Mouse (Mus musculus) embryonic facial prominence, embryonic 12.5 days (tissue): ENCODE data around the gene Usp51. TPM values are rescaled to one million over a fixed set of nuclear protein-coding genes. Genes with fewer than 3 reads are reported as not detected.
"Not testable (repeated sequence)": the region's sequence is repeated elsewhere in the genome, so short reads cannot be mapped to it uniquely, and the experiment has no call there.

Source experiments
- ATAC-seq: fragments of 200-750 bp; cut with Nextera tagmentation; 2 replicates; pipeline ENCODE4 v1.8.0; 2017; ENCODE audit not compliant: insufficient number of reproducible peaks, insufficient read depth, low FRiP score, low TSS enrichment
- H3K27ac ChIP-seq: fragments of 300-500 bp; sonication (generic); 2 replicates; pipeline ENCODE4 v1.5.1; 2016; ENCODE audit warnings: mild to moderate bottlenecking
- H3K27me3 ChIP-seq: fragments of 300-500 bp; sonication (generic); 2 replicates; pipeline ENCODE4 v1.6.1; 2016; ENCODE audit warnings: mild to moderate bottlenecking, moderate library complexity
- H3K36me3 ChIP-seq: fragments of 300-500 bp; sonication (generic); 2 replicates; pipeline ENCODE4 v1.6.1; 2016; ENCODE audit warnings: mild to moderate bottlenecking
- H3K4me1 ChIP-seq: fragments of 300-500 bp; sonication (generic); 2 replicates; pipeline ENCODE4 v1.6.1; 2016
- H3K4me2 ChIP-seq: fragments of 300-500 bp; sonication (generic); replicated peaks from 2 replicates; pipeline ENCODE4 v1.6.1; 2016; ENCODE audit warnings: mild to moderate bottlenecking, moderate library complexity
- H3K4me3 ChIP-seq: fragments of 300-500 bp; sonication (generic); 2 replicates; pipeline ENCODE4 v1.5.1; 2016; ENCODE audit warnings: mild to moderate bottlenecking
- H3K9ac ChIP-seq: fragments of 300-500 bp; sonication (generic); 2 replicates; pipeline ENCODE4 v1.6.1; 2016; ENCODE audit warnings: mild to moderate bottlenecking, moderate library complexity
- H3K9me3 ChIP-seq: fragments of 300-500 bp; sonication (generic); 2 replicates; pipeline ENCODE4 v1.6.1; 2016; ENCODE audit warnings: mild to moderate bottlenecking, moderate library complexity
- WGBS: fragments of 180-500 bp; shearing (Covaris S2); methylation state at CpG from one replicate; pipeline ENCODE4 v1.1.7; 2016; 5-methylcytosine and 5-hydroxymethylcytosine counted together
- polyA plus RNA-seq: library from polyadenylated mRNA; unstranded; fragments of >200 nt; fragmentation: Nextera tagmentation; extraction: Ambion mirVana; gene quantifications from 2 replicates; pipeline ENCODE4 v1.2.1, GENCODE M21; 2016

Usp51 gene
- 2.3 and 2.7 TPM in 2 replicates for polyA plus RNA-seq

- Histone ChIP-seq H3K4me2 (peak within 1 kb of the TSS; percentile 59), H3K27me3 (no peaks in the 10 kb centered on the region; the same call in 1 of the 2 replicates), H3K4me1 (no peaks in the 10 kb centered on the region), H3K36me3 (no peaks in the 10 kb centered on the region), H3K9me3 (no peaks in the 10 kb centered on the region), H3K27ac (peak within 1 kb of the TSS; percentile 75), H3K4me3 (peak within 1 kb of the TSS; percentile 51), H3K9ac (peak within 1 kb of the TSS; percentile 54)
- 20% methylated on average over 23 of the region's 23 CpGs for WGBS
- peak; percentile 74 for ATAC-seq
These were observed at the start of gene Usp51 for GRCm38 (mm10) chrX:153006387-153006841. Gene Usp51 (plus strand): TSS chrX:153006469.

- H3K9me3 ChIP-seq, result no peaks in the 10 kb centered on the region
- no peak overlapping the region for H3K27ac ChIP-seq
- whole genome bisulfite sequencing, result 74% methylated on average over 6 of the region's 6 CpGs
- no peaks in the 10 kb centered on the region for H3K4me1 ChIP-seq
- no peak for ATAC-seq
- no peak overlapping the region for H3K4me2 ChIP-seq
- H3K4me3 ChIP-seq, result no peak overlapping the region
- no peak overlapping the region for H3K9ac ChIP-seq
- H3K27me3 ChIP-seq, result no peaks in the 10 kb centered on the region
- no peaks in the 10 kb centered on the region for H3K36me3 ChIP-seq
These were observed 36.7 kb upstream of the Usp51 start for GRCm38 (mm10) chrX:152969606-152970005.

- H3K9me3 ChIP-seq, H3K4me3 ChIP-seq, H3K4me1 ChIP-seq, H3K27me3 ChIP-seq, H3K9ac ChIP-seq, H3K27ac ChIP-seq, H3K36me3 ChIP-seq: not testable (repeated sequence)
- WGBS, result 40% methylated on average over 5 of the region's 19 CpGs
- peak overlapping the region; percentile 31; the same call in 1 of the 2 replicates for H3K4me2 ChIP-seq
- ATAC-seq, result peak; percentile 87
These were observed 32.6 kb upstream of the Usp51 start for GRCm38 (mm10) chrX:152973476-152974203.

- Histone ChIP-seq H3K4me3 (no peak overlapping the region), H3K27ac (no peak overlapping the region), H3K27me3 (no peaks in the 10 kb centered on the region)
These were observed 32.0 kb upstream of the Usp51 start for GRCm38 (mm10) chrX:152974204-152974661.

GRCm38 (mm10) chrX:152976538-152976937 is 29.7 kb upstream of the Usp51 start:
- no peaks in the 10 kb centered on the region for H3K4me1 ChIP-seq
- no peak overlapping the region for H3K9ac ChIP-seq
- H3K4me3 ChIP-seq, result no peak overlapping the region
- no peak overlapping the region for H3K27ac ChIP-seq
- no peaks in the 10 kb centered on the region for H3K9me3 ChIP-seq
- 83% methylated on average over 6 of the region's 6 CpGs for WGBS
- H3K27me3 ChIP-seq, result no peaks in the 10 kb centered on the region
- no peak overlapping the region for H3K4me2 ChIP-seq
- ATAC-seq, result no peak
- H3K36me3 ChIP-seq, result no peaks in the 10 kb centered on the region

More at GRCm38 (mm10) chrX:152974204-152974661, 32.0 kb upstream of the Usp51 start:
- Histone ChIP-seq H3K4me1 (no peaks in the 10 kb centered on the region), H3K4me2 (peak overlapping the region; percentile 31; the same call in 1 of the 2 replicates), H3K9ac (no peak overlapping the region), H3K9me3 (no peaks in the 10 kb centered on the region), H3K36me3 (no peaks in the 10 kb centered on the region)
- peak; percentile 68; the same call in 1 of the 2 replicates for ATAC-seq
- WGBS, result 15% methylated on average over 6 of the region's 10 CpGs

- Histone ChIP-seq H3K9me3 (no peaks in the 10 kb centered on the region), H3K36me3 (no peaks in the 10 kb centered on the region), H3K9ac (no peak overlapping the region), H3K4me2 (no peak overlapping the region), H3K4me3 (no peak overlapping the region), H3K27me3 (0 out of 2 replicates have a peak, but pooled peaks cover 3% of the 10 kb centered on the region), H3K4me1 (no peaks in the 10 kb centered on the region), H3K27ac (no peak overlapping the region)
- 77% methylated on average over 2 of the region's 2 CpGs for WGBS
- ATAC-seq, result no peak
These were observed 21.3 kb upstream of the Usp51 start for GRCm38 (mm10) chrX:152985009-152985408.

GRCm38 (mm10) chrX:152989852-152990251 is 16.4 kb upstream of the Usp51 start:
- ATAC-seq, H3K9me3 ChIP-seq, H3K4me1 ChIP-seq, H3K4me3 ChIP-seq, H3K4me2 ChIP-seq, H3K27ac ChIP-seq, H3K27me3 ChIP-seq, H3K36me3 ChIP-seq, H3K9ac ChIP-seq: not testable (repeated sequence)

- not testable (repeated sequence) for H3K9me3 ChIP-seq, H3K4me2 ChIP-seq, H3K27me3 ChIP-seq, H3K9ac ChIP-seq, H3K4me1 ChIP-seq, H3K27ac ChIP-seq, H3K36me3 ChIP-seq, ATAC-seq, H3K4me3 ChIP-seq
- WGBS, result no CpG with 5 or more reads among the region's 3 CpGs
These were observed 10.2 kb upstream of the Usp51 start for GRCm38 (mm10) chrX:152996105-152996504.

- Histone ChIP-seq H3K4me3 (peak overlapping the region; percentile 51), H3K9me3 (no peaks in the 10 kb centered on the region), H3K9ac (peak overlapping the region; percentile 54), H3K27ac (peak overlapping the region; percentile 75), H3K36me3 (no peaks in the 10 kb centered on the region), H3K4me1 (no peaks in the 10 kb centered on the region), H3K27me3 (no peaks in the 10 kb centered on the region; the same call in 1 of the 2 replicates), H3K4me2 (peak overlapping the region; percentile 59)
- WGBS, result 19% methylated on average over 58 of the region's 58 CpGs
- peak; percentile 82 for ATAC-seq
These were observed 884 bp downstream of the Usp51 start for GRCm38 (mm10) chrX:153007021-153007684.

GRCm38 (mm10) chrX:153007685-153008047 is 1.4 kb downstream of the Usp51 start:
- Histone ChIP-seq H3K4me3 (peak overlapping the region; percentile 51), H3K4me2 (peak overlapping the region; percentile 59), H3K4me1 (no peaks in the 10 kb centered on the region), H3K9ac (peak overlapping the region; percentile 54; the same call in 1 of the 2 replicates), H3K9me3 (no peaks in the 10 kb centered on the region), H3K36me3 (no peaks in the 10 kb centered on the region), H3K27me3 (no peaks in the 10 kb centered on the region; the same call in 1 of the 2 replicates), H3K27ac (0 out of 2 replicates have a peak overlapping the region, but pooled peaks have one; percentile 75)
- WGBS, result 26% methylated on average over 9 of the region's 9 CpGs
- no peak; the same call in 1 of the 2 replicates for ATAC-seq

GRCm38 (mm10) chrX:153025255-153025654 is 19.0 kb downstream of the Usp51 start:
- not testable (repeated sequence) for H3K9me3 ChIP-seq, H3K4me1 ChIP-seq, ATAC-seq, H3K36me3 ChIP-seq, H3K9ac ChIP-seq, H3K27me3 ChIP-seq, H3K27ac ChIP-seq, H3K4me3 ChIP-seq, H3K4me2 ChIP-seq
- WGBS, result no CpG with 5 or more reads among the region's 3 CpGs

GRCm38 (mm10) chrX:153025709-153026108 is 19.4 kb downstream of the Usp51 start:
- not testable (repeated sequence) for H3K27me3 ChIP-seq, H3K4me1 ChIP-seq, H3K4me2 ChIP-seq, H3K36me3 ChIP-seq, H3K9me3 ChIP-seq, ATAC-seq, H3K27ac ChIP-seq, H3K4me3 ChIP-seq, H3K9ac ChIP-seq
- WGBS, result 95% methylated on average over 3 of the region's 3 CpGs
